In genomic region chr2:84882606-84883005, GRCm38 (mm10) we compare ENCODE assay signal across 9 mouse cellular contexts. TPM values are rescaled to one million over a fixed set of nuclear protein-coding genes. Genes with fewer than 3 reads are reported as not detected.
DNase-seq lines count a peak whose midpoint lies in the region; ATAC-seq and TF ChIP-seq lines count a peak whose summit lies in the region.
"Had no signal": no experiment of that assay in that cellular context is flagged by ENCODE, and none has a peak within 500 bp of the region (broad histone marks: within the 10 kb centered on the region; RNA-seq: fewer than 3 reads in every experiment).

No protein-coding gene starts in this region.

- DNase-seq in Muller cell, postnatal 12 days (ENCODE audit: inconsistent ontology term), result peak; percentile 26
- DNase-seq in brain, adult 2 months (ENCODE audit: low read depth, low spot score), result peak; percentile 81
- DNase-seq in heart, embryonic 10.5 days (ENCODE audit: low spot score), result no peak
- peak; percentile 35 to 53 for DNase-seq in layer of hippocampus, postnatal 10 days (ENCODE audit: low spot score in 2 of 2)
- peak; percentile 56 for DNase-seq in stomach, postnatal 0 days (ENCODE audit: low spot score)
- no peak for DNase-seq in thymus, adult 2 months

- 3% methylated on average over 23 of the region's 23 CpGs for WGBS in heart, embryonic 10.5 days
- 4% methylated on average over 23 of the region's 23 CpGs for WGBS in stomach, postnatal 0 days
- WGBS in thymus, adult 2 months, result 9% methylated on average over 23 of the region's 23 CpGs

- no peak for TF ChIP-seq POLR2A in thymus, adult 2 months (IDR thresholded peaks at IDR 0.05; ENCODE audit: control insufficient read depth, extremely low read depth, insufficient read depth, low read length, poor library complexity)

- no peaks in the 10 kb centered on the region for H3K36me3 ChIP-seq in heart, embryonic 10.5 days
- no peaks in the 10 kb centered on the region for H3K36me3 ChIP-seq in stomach, postnatal 0 days (ENCODE audit: control insufficient read depth, insufficient read depth, low read length)
- H3K36me3 ChIP-seq in thymus, adult 2 months (ENCODE audit: control insufficient read depth, insufficient read depth, low read length), result no peaks in the 10 kb centered on the region

- no peaks in the 10 kb centered on the region for H3K9me3 ChIP-seq in heart, embryonic 10.5 days
- H3K9me3 ChIP-seq in stomach, postnatal 0 days (ENCODE audit: control insufficient read depth, low read length), result no peaks in the 10 kb centered on the region

- no peak overlapping the region for H3K27ac ChIP-seq in heart, embryonic 10.5 days
- H3K27ac ChIP-seq in stomach, postnatal 0 days (replicated peaks), result no peak overlapping the region
- H3K27ac ChIP-seq in thymus, adult 2 months (ENCODE audit: control insufficient read depth, insufficient read depth, low read length), result no peak overlapping the region

- H3K4me3 ChIP-seq in heart, embryonic 10.5 days, result peak overlapping the region; percentile 45
- H3K4me3 ChIP-seq in stomach, postnatal 0 days (ENCODE audit: low read depth, low read length), result peak overlapping the region; percentile 6; the same call in 1 of the 2 replicates
- H3K4me3 ChIP-seq in thymus, adult 2 months (ENCODE audit: control insufficient read depth, insufficient read depth, low read length), result no peak overlapping the region

- no peak for TF ChIP-seq EP300 in stomach, postnatal 0 days (optimal IDR thresholded peaks at IDR 0.05)

- peaks cover 39% of the 10 kb centered on the region for H3K4me1 ChIP-seq in heart, embryonic 10.5 days
- H3K4me1 ChIP-seq in stomach, postnatal 0 days (replicated peaks; ENCODE audit: control insufficient read depth, insufficient read depth), result no peaks in the 10 kb centered on the region
- H3K4me1 ChIP-seq in thymus, adult 2 months (replicated peaks; ENCODE audit: control insufficient read depth, insufficient read depth, low read length), result peaks cover 7% of the 10 kb centered on the region

- 0 out of 2 replicates have a peak, but pooled peaks have one; percentile 19 for ATAC-seq in megakaryocyte-erythroid progenitor cell, adult 5-6 weeks (replicated peaks; ENCODE audit: low FRiP score, low TSS enrichment, poor library complexity, severe bottlenecking)
- peak; percentile 64 for ATAC-seq in stomach, postnatal 0 days (ENCODE audit: low FRiP score, low TSS enrichment)
- no peak for ATAC-seq in CD4-positive, CD25-positive, alpha-beta regulatory T cell, adult 4 months

- peaks cover 98% of the 10 kb centered on the region for H3K27me3 ChIP-seq in heart, embryonic 10.5 days (ENCODE audit: insufficient read depth, poor library complexity, severe bottlenecking)
- H3K27me3 ChIP-seq in stomach, postnatal 0 days (ENCODE audit: control insufficient read depth, insufficient read depth, low read length), result peaks cover 19% of the 10 kb centered on the region; the same call in 1 of the 2 replicates
- peaks cover 26% of the 10 kb centered on the region for H3K27me3 ChIP-seq in thymus, adult 2 months (ENCODE audit: control insufficient read depth, insufficient read depth, low read length)

- H3K9ac ChIP-seq in stomach, postnatal 0 days (ENCODE audit: low read length), result no peak overlapping the region

- H3K4me2 ChIP-seq in stomach, postnatal 0 days (replicated peaks; ENCODE audit: low read depth), result peak overlapping the region; percentile 37; the same call in 1 of the 2 replicates

- peak; percentile 7; the same call in 1 of the 2 replicates for TF ChIP-seq CTCF in stomach, postnatal 0 days (IDR thresholded peaks at IDR 0.05; ENCODE audit: low read depth)
- no peak for TF ChIP-seq CTCF in thymus, adult 2 months (IDR thresholded peaks at IDR 0.05; ENCODE audit: borderline replicate concordance, control insufficient read depth, extremely low read depth, insufficient read depth, low read length, poor library complexity)

RNA-seq across cellular contexts. Expression of gene Rtn4rl2, which starts 3.9 kb away (rescaled TPM):
- 0.33 and 0.88 TPM in 2 replicates for polyA plus RNA-seq in heart, embryonic 10.5 days (2016; fragmentation: Nextera tagmentation; extraction: Ambion mirVana)
- total RNA-seq in layer of hippocampus, postnatal 10 days (2021), result 100 to 1,000 TPM; 108 to 116 TPM
- not detected in 2 replicates for total RNA-seq in megakaryocyte-erythroid progenitor cell, adult 5-6 weeks (2014; fragmentation: Nextera tagmentation)
- total RNA-seq in megakaryocyte-erythroid progenitor cell, adult 5-6 weeks (2017), result not detected in 2 replicates
- polyA plus RNA-seq in stomach, postnatal 0 days (2015; fragmentation: Nextera tagmentation; extraction: Ambion mirVana), result 0.41 and 0.53 TPM in 2 replicates
- 1.8 and 2.1 TPM in 2 replicates for polyA plus RNA-seq in thymus, adult 2 months (2012; rRNA removed)
- not detected for polyA plus RNA-seq in CD4-positive, CD25-positive, alpha-beta regulatory T cell, adult 4 months (2017; shearing (Covaris generic))
- total RNA-seq: liver, adult 2 months had no signal

RNA-seq across cellular contexts. Expression of gene Slc43a1, which starts 44.0 kb away (rescaled TPM):
- 38.9 and 41.0 TPM in 2 replicates for polyA plus RNA-seq in heart, embryonic 10.5 days (2016; fragmentation: Nextera tagmentation; extraction: Ambion mirVana)
- total RNA-seq in layer of hippocampus, postnatal 10 days (2021), result under 1 TPM; 0.27 to 0.75 TPM
- 96.3 and 117 TPM in 2 replicates for total RNA-seq in megakaryocyte-erythroid progenitor cell, adult 5-6 weeks (2014; fragmentation: Nextera tagmentation)
- 40.1 and 70.3 TPM in 2 replicates for total RNA-seq in megakaryocyte-erythroid progenitor cell, adult 5-6 weeks (2017)
- 5.1 and 5.4 TPM in 2 replicates for polyA plus RNA-seq in stomach, postnatal 0 days (2015; fragmentation: Nextera tagmentation; extraction: Ambion mirVana)
- polyA plus RNA-seq in thymus, adult 2 months (2012; rRNA removed), result 106 and 123 TPM in 2 replicates
- 1 to 10 TPM; 3.8 to 4.7 TPM for polyA plus RNA-seq in CD4-positive, CD25-positive, alpha-beta regulatory T cell, adult 4 months (2017; shearing (Covaris generic))

RNA-seq across cellular contexts. Expression of gene Slc43a3, which starts 53.8 kb away (rescaled TPM):
- polyA plus RNA-seq in heart, embryonic 10.5 days (2016; fragmentation: Nextera tagmentation; extraction: Ambion mirVana), result 48.4 and 50.9 TPM in 2 replicates
- 1 to 10 TPM; 2.4 to 5.3 TPM for total RNA-seq in layer of hippocampus, postnatal 10 days (2021)
- 118 and 137 TPM in 2 replicates for total RNA-seq in megakaryocyte-erythroid progenitor cell, adult 5-6 weeks (2014; fragmentation: Nextera tagmentation)
- 65.3 and 108 TPM in 2 replicates for total RNA-seq in megakaryocyte-erythroid progenitor cell, adult 5-6 weeks (2017)
- polyA plus RNA-seq in stomach, postnatal 0 days (2015; fragmentation: Nextera tagmentation; extraction: Ambion mirVana), result 14.3 and 16.5 TPM in 2 replicates
- 64.3 and 65.0 TPM in 2 replicates for polyA plus RNA-seq in thymus, adult 2 months (2012; rRNA removed)
- polyA plus RNA-seq in CD4-positive, CD25-positive, alpha-beta regulatory T cell, adult 4 months (2017; shearing (Covaris generic)), result 10 to 100 TPM in 1 of 2 experiments, 1 to 10 TPM in 1; 7.0 to 10.7 TPM

RNA-seq across cellular contexts. Expression of gene Timm10, which starts 55.8 kb away (rescaled TPM):
- 82.9 and 92.9 TPM in 2 replicates for polyA plus RNA-seq in heart, embryonic 10.5 days (2016; fragmentation: Nextera tagmentation; extraction: Ambion mirVana)
- 10 to 100 TPM; 58.7 to 64.2 TPM for total RNA-seq in layer of hippocampus, postnatal 10 days (2021)
- total RNA-seq in megakaryocyte-erythroid progenitor cell, adult 5-6 weeks (2014; fragmentation: Nextera tagmentation), result 91.6 and 94.6 TPM in 2 replicates
- 48.9 and 88.0 TPM in 2 replicates for total RNA-seq in megakaryocyte-erythroid progenitor cell, adult 5-6 weeks (2017)
- 37.7 and 42.3 TPM in 2 replicates for polyA plus RNA-seq in stomach, postnatal 0 days (2015; fragmentation: Nextera tagmentation; extraction: Ambion mirVana)
- 23.0 and 29.0 TPM in 2 replicates for polyA plus RNA-seq in thymus, adult 2 months (2012; rRNA removed)
- polyA plus RNA-seq in CD4-positive, CD25-positive, alpha-beta regulatory T cell, adult 4 months (2017; shearing (Covaris generic)), result 10 to 100 TPM; 34.7 to 40.8 TPM

Comparison
In these comparisons a context has a peak if more than half of its experiments do, and no peak if none do; other contexts are left out.
1. DNase-seq: peak in Muller cell, postnatal 12 days (single experiment), brain, adult 2 months (single experiment), layer of hippocampus, postnatal 10 days (2 of 2) and stomach, postnatal 0 days (single experiment); none in heart, embryonic 10.5 days (single experiment) and thymus, adult 2 months (single experiment).